Mouse (Mus musculus) limb, embryonic 12.5 days (tissue): ENCODE results near the gene Abhd14a. TPM values are rescaled to one million over a fixed set of nuclear protein-coding genes. Genes with fewer than 3 reads are reported as not detected.

Source experiments
- ATAC-seq: fragments of 200-750 bp; cut with Nextera tagmentation; 2 replicates; pipeline ENCODE4 v1.8.0; 2017; ENCODE audit warnings: low read depth, moderate TSS enrichment; ENCODE audit not compliant: insufficient number of reproducible peaks, insufficient read depth, low FRiP score, low TSS enrichment
- H3K27ac ChIP-seq: fragments of 300-500 bp; sonication (generic); 2 replicates; pipeline ENCODE4 v1.5.1; 2016; ENCODE audit warnings: mild to moderate bottlenecking, moderate library complexity
- H3K27me3 ChIP-seq: fragments of 300-500 bp; sonication (generic); 2 replicates; pipeline ENCODE4 v1.6.1; 2016; ENCODE audit warnings: mild to moderate bottlenecking, moderate library complexity
- H3K36me3 ChIP-seq: fragments of 300-500 bp; sonication (generic); 2 replicates; pipeline ENCODE4 v1.6.1; 2016; ENCODE audit warnings: mild to moderate bottlenecking, moderate library complexity
- H3K4me1 ChIP-seq: fragments of 300-500 bp; sonication (generic); replicated peaks from 2 replicates; pipeline ENCODE4 v1.6.1; 2016
- H3K4me2 ChIP-seq: fragments of 300-500 bp; sonication (generic); 2 replicates; pipeline ENCODE4 v1.6.1; 2016; ENCODE audit warnings: mild to moderate bottlenecking, moderate library complexity
- H3K4me3 ChIP-seq: fragments of 300-500 bp; sonication (generic); replicated peaks from 2 replicates; pipeline ENCODE4 v1.5.1; 2016; ENCODE audit warnings: mild to moderate bottlenecking
- H3K9ac ChIP-seq: fragments of 300-500 bp; sonication (generic); replicated peaks from 2 replicates; pipeline ENCODE4 v1.6.1; 2016; ENCODE audit warnings: mild to moderate bottlenecking, moderate library complexity
- H3K9me3 ChIP-seq: fragments of 300-500 bp; sonication (generic); 2 replicates; pipeline ENCODE4 v1.6.1; 2016; ENCODE audit warnings: mild to moderate bottlenecking, moderate library complexity
- WGBS: fragments of 180-500 bp; shearing (Covaris S2); methylation state at CpG from one replicate; pipeline ENCODE4 v1.1.7; 2016; 5-methylcytosine and 5-hydroxymethylcytosine counted together
- polyA plus RNA-seq: library from polyadenylated mRNA; unstranded; fragments of >200 nt; fragmentation: Nextera tagmentation; extraction: Ambion mirVana; gene quantifications from 2 replicates; pipeline ENCODE4 v1.2.1, GENCODE M21; 2016

Gene Abhd14a
- polyA plus RNA-seq, 1 experiment from 2014 or later = 56.0 TPM

- Histone ChIP-seq H3K4me3 (no peak overlapping the region), H3K27me3 (no peaks in the 10 kb centered on the region), H3K4me1 (peaks cover 50% of the 10 kb centered on the region), H3K4me2 (no peak overlapping the region), H3K9me3 (no peaks in the 10 kb centered on the region), H3K36me3 (peaks cover 74% of the 10 kb centered on the region), H3K9ac (no peak overlapping the region), H3K27ac (no peak overlapping the region)
- WGBS = 83% methylated on average over 15 of the region's 15 CpGs
- ATAC-seq = no peak
Measured at GRCm38 (mm10) chr9:106459946-106460345, 12.5 kb upstream of the Abhd14a start.

GRCm38 (mm10) chr9:106457920-106458319 is 10.4 kb upstream of the Abhd14a start:
- Histone ChIP-seq H3K9me3 (no peaks in the 10 kb centered on the region), H3K4me1 (peaks cover 51% of the 10 kb centered on the region), H3K9ac (peak overlapping the region; percentile 31; the same call in 1 of the 2 replicates), H3K36me3 (peaks cover 57% of the 10 kb centered on the region), H3K4me3 (no peak overlapping the region), H3K27me3 (no peaks in the 10 kb centered on the region), H3K4me2 (no peak overlapping the region), H3K27ac (no peak overlapping the region)
- WGBS = 79% methylated on average over 5 of the region's 5 CpGs
- ATAC-seq = no peak

DNA sequence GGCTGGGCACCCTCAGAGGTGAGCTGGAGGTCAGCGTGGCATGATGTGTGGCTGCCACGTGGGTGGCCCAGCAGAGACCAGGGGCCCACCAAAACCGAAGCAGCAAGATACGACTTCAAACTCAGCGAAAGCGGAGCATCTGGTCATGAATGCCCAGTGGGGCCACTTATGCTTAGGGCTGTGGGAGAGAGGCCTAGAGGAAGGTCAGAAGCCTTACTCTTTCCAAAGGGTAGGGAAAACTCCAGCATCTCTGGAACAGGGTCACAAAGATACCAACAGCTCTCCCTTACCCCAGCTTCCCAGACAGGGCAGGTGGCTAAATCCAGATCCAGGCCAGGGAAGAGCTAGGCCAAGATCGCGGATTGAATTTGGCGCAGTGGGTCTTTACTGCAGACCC is 9.7 kb upstream of the Abhd14a start:
- peaks cover 50% of the 10 kb centered on the region for H3K36me3 ChIP-seq
- ATAC-seq = no peak
- no peaks in the 10 kb centered on the region for H3K9me3 ChIP-seq
- peaks cover 59% of the 10 kb centered on the region for H3K4me1 ChIP-seq
- H3K4me2 ChIP-seq = peak overlapping the region; percentile 96
- peak overlapping the region; percentile 42; the same call in 1 of the 2 replicates for H3K9ac ChIP-seq
- H3K27me3 ChIP-seq = no peaks in the 10 kb centered on the region
- 49% methylated on average over 9 of the region's 9 CpGs for WGBS
- peak overlapping the region; percentile 94 for H3K27ac ChIP-seq
- peak overlapping the region; percentile 81 for H3K4me3 ChIP-seq

DNA sequence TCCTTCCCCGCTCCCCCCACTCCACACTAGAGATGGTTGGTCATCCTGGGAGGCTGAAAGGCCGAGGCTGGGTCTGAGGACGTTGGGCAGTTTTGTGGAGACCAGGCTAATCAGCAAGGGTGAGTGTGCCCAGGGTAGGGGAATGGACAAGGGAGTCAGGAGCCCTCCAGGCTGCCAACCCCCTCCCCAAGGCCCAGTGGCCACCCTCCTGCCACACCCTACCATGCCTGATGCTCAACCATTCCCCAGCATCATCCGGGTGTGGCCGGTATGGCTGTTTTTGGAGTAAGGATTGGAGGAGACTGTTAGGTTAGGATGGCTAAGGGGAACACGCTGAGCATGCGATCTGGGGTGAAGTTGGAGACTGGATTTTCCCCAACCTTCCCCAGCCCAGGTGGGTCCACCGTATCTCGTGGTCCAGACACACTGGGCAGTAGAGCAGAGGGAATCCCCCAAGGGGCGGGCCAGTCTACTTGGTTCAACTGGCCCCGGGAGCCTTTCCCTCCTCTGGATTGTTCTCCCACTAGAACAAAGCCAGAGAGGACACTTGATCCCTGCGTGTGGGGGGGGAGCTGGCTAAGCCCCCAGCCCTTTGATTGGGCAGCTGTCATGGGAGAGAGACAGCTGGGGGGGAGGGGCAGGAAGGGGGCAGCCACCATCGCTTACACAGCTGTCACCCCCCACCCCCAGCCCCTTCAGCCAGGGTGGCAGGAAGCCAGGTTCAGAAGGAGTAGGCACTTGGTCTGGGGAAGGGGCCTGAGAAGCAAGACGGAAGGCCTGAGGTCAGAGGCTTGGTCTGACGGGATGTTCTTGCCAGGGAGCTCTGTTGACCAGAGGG is 9.1 kb upstream of the Abhd14a start:
- H3K27ac ChIP-seq = peak overlapping the region; percentile 94
- peak overlapping the region; percentile 81 for H3K4me3 ChIP-seq
- H3K9ac ChIP-seq = peak overlapping the region; percentile 42
- no peak for ATAC-seq
- peaks cover 43% of the 10 kb centered on the region for H3K36me3 ChIP-seq
- 38% methylated on average over 15 of the region's 15 CpGs for WGBS
- H3K4me1 ChIP-seq = peaks cover 65% of the 10 kb centered on the region
- no peaks in the 10 kb centered on the region for H3K27me3 ChIP-seq
- H3K4me2 ChIP-seq = peak overlapping the region; percentile 96
- H3K9me3 ChIP-seq = no peaks in the 10 kb centered on the region

GRCm38 (mm10) chr9:106454888-106455681 is 7.6 kb upstream of the Abhd14a start:
- H3K4me3 ChIP-seq = peak overlapping the region; percentile 81
- ATAC-seq = 0 out of 2 replicates have a peak, but pooled peaks have one; percentile 17
- under 1% methylated on average over 17 of the region's 17 CpGs for WGBS

DNA sequence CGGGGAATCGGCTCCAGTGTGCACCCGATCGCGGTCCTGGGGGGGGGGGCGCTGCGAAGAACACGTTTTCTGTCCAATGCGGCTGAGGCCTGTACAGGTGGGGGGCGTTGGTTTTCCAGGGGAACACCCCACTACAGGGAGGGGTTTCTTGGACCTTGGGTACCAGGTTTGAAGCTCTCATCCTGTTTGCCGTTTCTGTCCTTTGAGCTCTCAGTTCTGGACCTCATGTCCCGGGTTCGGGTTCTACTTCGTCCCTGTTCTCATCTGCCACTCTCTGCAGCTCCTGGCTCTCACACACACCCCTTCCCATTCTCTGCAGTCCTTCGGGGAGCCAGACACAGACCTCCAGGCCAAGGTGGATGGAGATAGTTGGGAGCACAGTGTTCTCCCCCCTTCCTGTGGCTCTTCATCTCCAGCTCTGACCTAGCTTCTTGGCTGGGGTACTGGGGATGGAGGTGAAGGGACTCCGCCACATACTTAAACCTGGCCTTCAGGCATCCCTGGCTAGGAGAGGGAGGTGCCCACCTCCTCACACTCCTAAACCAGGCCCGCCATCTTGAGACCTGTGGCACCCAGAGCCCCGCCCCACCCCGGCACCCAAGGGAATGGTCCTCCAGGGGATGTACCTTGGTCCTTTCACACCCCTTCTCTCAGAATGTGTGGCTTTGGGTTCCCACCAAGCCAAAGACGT is 6.7 kb upstream of the Abhd14a start:
- WGBS = 0% methylated on average over 17 of the region's 20 CpGs
- H3K27me3 ChIP-seq = no peaks in the 10 kb centered on the region
- peaks cover 74% of the 10 kb centered on the region for H3K4me1 ChIP-seq
- H3K4me3 ChIP-seq = peak overlapping the region; percentile 81
- H3K9ac ChIP-seq = peak overlapping the region; percentile 88
- no peak; the same call in 1 of the 2 replicates for ATAC-seq
- peak overlapping the region; percentile 96 for H3K4me2 ChIP-seq
- H3K27ac ChIP-seq = peak overlapping the region; percentile 94
- peaks cover 25% of the 10 kb centered on the region; the same call in 1 of the 2 replicates for H3K36me3 ChIP-seq
- H3K9me3 ChIP-seq = no peaks in the 10 kb centered on the region

More at GRCm38 (mm10) chr9:106454888-106455681, 7.6 kb upstream of the Abhd14a start:
- Histone ChIP-seq H3K27ac (peak overlapping the region; percentile 94), H3K9me3 (no peaks in the 10 kb centered on the region), H3K4me1 (peaks cover 75% of the 10 kb centered on the region), H3K27me3 (no peaks in the 10 kb centered on the region), H3K9ac (peak overlapping the region; percentile 88), H3K4me2 (peak overlapping the region; percentile 96), H3K36me3 (peaks cover 29% of the 10 kb centered on the region)

DNA sequence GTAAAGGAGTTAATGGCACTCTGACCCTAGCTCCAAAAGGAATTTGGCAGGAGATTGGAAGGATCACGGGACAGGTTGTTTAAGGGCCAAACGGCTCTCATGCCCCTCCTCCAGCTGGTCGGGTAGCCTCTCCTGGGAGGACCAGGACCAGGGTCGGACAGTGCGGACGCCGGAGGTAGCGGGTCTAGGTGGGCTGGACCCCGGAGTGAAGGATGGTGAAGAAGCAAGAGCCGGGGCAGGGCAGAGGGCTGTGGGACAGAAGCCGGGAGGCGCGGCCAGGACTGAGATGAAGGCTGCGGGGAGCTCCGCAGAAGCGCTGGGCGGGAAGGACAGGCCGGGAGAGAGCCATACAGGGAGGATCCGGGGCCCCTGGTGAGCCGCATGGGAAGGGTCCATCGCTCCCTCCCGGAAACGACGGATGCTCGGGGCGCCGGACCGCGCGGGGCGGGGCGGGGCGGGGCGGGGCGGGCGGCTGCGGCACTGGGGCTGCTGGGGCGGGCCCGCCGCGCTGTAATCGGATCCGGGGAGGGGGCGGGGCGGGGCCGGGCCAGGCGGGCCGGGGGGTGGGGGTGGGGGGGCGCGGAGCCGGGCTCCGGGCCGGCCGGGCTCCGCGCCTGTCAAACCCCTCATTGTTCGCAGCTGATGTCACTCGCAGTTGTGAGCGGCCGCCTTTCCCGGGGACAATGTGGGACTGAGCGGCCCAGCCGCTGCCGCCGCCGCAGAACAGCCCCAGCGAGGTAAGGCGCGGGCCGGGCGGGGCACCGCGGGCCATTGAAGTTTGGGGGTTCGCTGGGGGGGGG is 6.0 kb upstream of the Abhd14a start, which contains the start of gene Pcbp4:
Pcbp4 (plus strand) TSS at position 21 of the 800 bp plus-strand sequence.
- peaks cover 80% of the 10 kb centered on the region for H3K4me1 ChIP-seq

DNA sequence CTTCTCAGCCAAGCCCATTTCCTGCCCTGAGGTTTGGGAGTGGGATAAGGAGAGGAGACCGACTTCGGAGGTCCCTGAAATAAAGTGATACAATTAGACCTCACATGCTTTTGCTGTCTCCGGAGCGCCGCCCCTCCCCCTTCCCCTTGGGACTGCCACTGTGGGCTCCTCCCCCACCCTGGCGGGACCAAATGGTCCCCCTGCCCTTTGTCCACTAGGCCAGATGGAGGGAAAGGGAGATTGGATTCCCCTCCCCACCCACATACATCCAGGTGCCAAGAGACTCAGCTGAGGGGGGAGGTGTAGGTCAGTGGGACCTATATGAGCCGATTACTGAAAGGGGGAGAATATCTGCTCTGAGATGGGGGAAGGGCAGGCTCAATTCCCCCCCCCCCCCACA is 5.3 kb upstream of the Abhd14a start:
- peak overlapping the region; percentile 81 for H3K4me3 ChIP-seq
- no peaks in the 10 kb centered on the region for H3K27me3 ChIP-seq
- H3K4me1 ChIP-seq = peaks cover 81% of the 10 kb centered on the region
- ATAC-seq = no peak
- peak overlapping the region; percentile 94 for H3K27ac ChIP-seq
- H3K36me3 ChIP-seq = peaks cover 17% of the 10 kb centered on the region; the same call in 1 of the 2 replicates
- no peaks in the 10 kb centered on the region for H3K9me3 ChIP-seq
- peak overlapping the region; percentile 88 for H3K9ac ChIP-seq
- WGBS = 0% methylated on average over 7 of the region's 7 CpGs
- peak overlapping the region; percentile 96 for H3K4me2 ChIP-seq

More for the DNA sequence above, 6.0 kb upstream of the Abhd14a start, which contains the start of gene Pcbp4:
- 2% methylated on average over 54 of the region's 74 CpGs for WGBS
- peak; percentile 56 for ATAC-seq
- Histone ChIP-seq H3K4me3 (peak within 1 kb of the TSS; percentile 81), H3K9me3 (no peaks in the 10 kb centered on the region), H3K27me3 (no peaks in the 10 kb centered on the region), H3K36me3 (peaks cover 21% of the 10 kb centered on the region; the same call in 1 of the 2 replicates), H3K27ac (peak within 1 kb of the TSS; percentile 94), H3K4me2 (peak within 1 kb of the TSS; percentile 96), H3K9ac (peak within 1 kb of the TSS; percentile 88)

DNA sequence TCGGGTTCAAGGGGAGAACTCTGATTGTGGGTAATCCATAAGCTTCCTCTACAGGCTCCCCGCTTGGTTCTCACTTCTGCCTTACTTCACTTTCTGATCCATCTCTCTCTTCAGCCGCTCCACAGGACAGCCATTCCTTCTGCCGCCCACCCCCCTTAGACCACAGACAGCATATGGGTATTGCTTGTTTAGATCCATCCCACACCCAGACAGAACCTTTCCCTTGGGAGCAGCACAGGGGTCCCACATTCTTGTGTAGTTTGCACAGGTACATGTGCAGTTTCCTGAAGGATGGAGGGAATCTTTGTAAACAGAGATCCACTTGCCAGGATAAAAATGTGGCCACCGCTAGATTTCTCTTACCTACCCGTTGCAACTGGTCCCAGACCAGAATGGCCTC is 4.9 kb upstream of the Abhd14a start:
- no peaks in the 10 kb centered on the region for H3K9me3 ChIP-seq
- ATAC-seq = no peak
- peaks cover 13% of the 10 kb centered on the region; the same call in 1 of the 2 replicates for H3K36me3 ChIP-seq
- H3K4me1 ChIP-seq = peaks cover 79% of the 10 kb centered on the region
- peak overlapping the region; percentile 96 for H3K4me2 ChIP-seq
- 13% methylated on average over 6 of the region's 6 CpGs for WGBS
- peak overlapping the region; percentile 94; the same call in 1 of the 2 replicates for H3K27ac ChIP-seq
- peak overlapping the region; percentile 81 for H3K4me3 ChIP-seq
- peak overlapping the region; percentile 40; the same call in 1 of the 2 replicates for H3K9ac ChIP-seq
- no peaks in the 10 kb centered on the region for H3K27me3 ChIP-seq

DNA sequence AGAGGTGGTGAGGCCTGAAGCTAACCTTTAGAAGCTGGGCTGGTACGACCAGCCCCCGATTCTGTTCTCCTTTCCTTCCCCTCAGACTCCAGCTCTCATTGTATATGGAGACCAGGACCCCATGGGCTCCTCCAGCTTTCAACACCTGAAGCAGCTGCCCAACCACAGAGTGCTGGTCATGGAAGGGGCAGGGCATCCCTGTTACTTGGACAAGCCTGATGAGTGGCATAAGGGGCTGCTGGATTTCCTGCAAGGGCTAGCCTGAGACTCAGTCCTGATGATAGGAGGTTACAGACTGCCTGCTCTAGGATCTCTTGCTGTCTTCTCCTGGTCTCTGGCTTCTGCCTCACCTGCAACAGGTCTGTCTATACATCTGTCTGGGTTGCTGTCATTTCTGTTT is 4.4 kb upstream of the Abhd14a start:
- Histone ChIP-seq H3K4me3 (0 out of 2 replicates have a peak overlapping the region, but pooled peaks have one; percentile 81), H3K27ac (no peak overlapping the region), H3K4me2 (peak overlapping the region; percentile 96; the same call in 1 of the 2 replicates), H3K27me3 (no peaks in the 10 kb centered on the region), H3K9ac (no peak overlapping the region), H3K4me1 (peaks cover 78% of the 10 kb centered on the region), H3K36me3 (peaks cover 9% of the 10 kb centered on the region; the same call in 1 of the 2 replicates), H3K9me3 (no peaks in the 10 kb centered on the region)
- WGBS = 36% methylated on average over 2 of the region's 2 CpGs
- ATAC-seq = no peak
